Mouse (Mus musculus) layer of hippocampus, adult 8-10 months (tissue): ENCODE measurements around the gene Plekhm1. TPM values are rescaled to one million over a fixed set of nuclear protein-coding genes. Genes with fewer than 3 reads are reported as not detected.
"Not testable (repeated sequence)": the region's sequence is repeated elsewhere in the genome, so short reads cannot be mapped to it uniquely, and the experiment has no call there.

Experiments
- DNase-seq, 2 experiments: peaks; one replicate each; pipeline ENCODE4 v3.0.0; 2022; ENCODE audit warnings: low spot score in 2 of 2
- total RNA-seq, 4 experiments: library from RNA; stranded (reverse); gene quantifications; 2 replicates each; pipeline ENCODE4 v1.2.4; 2022

The Plekhm1 gene
- total RNA-seq, 4 experiments from 2014 or later: 17.9 to 23.4 (median 20.4) TPM

- no peak for DNase-seq
Measured at GRCm38 (mm10) chr11:103340130-103340529, 72.4 kb downstream of the Plekhm1 start.

- DNase-seq: no peak
Measured at GRCm38 (mm10) chr11:103339414-103340119, 72.9 kb downstream of the Plekhm1 start.

GRCm38 (mm10) chr11:103338671-103339070 is 73.8 kb downstream of the Plekhm1 start:
- DNase-seq: no peak

GRCm38 (mm10) chr11:103338119-103338518 is 74.4 kb downstream of the Plekhm1 start:
- no peak for DNase-seq

- no peak for DNase-seq
Measured at GRCm38 (mm10) chr11:103337180-103337579, 75.3 kb downstream of the Plekhm1 start.

- no peak for DNase-seq
Measured at GRCm38 (mm10) chr11:103335561-103335960, 76.9 kb downstream of the Plekhm1 start.

GRCm38 (mm10) chr11:103334925-103335324 is 77.6 kb downstream of the Plekhm1 start:
- DNase-seq: no peak

- DNase-seq: peak; percentile 40
Measured at GRCm38 (mm10) chr11:103333719-103334398, 78.6 kb downstream of the Plekhm1 start.

GRCm38 (mm10) chr11:103332890-103333651 is 79.4 kb downstream of the Plekhm1 start:
- peak in 1 of 2 experiments; percentile 36 for DNase-seq

- peak; percentile 82 to 83 for DNase-seq
Measured at GRCm38 (mm10) chr11:103332186-103332889, 80.1 kb downstream of the Plekhm1 start.

GRCm38 (mm10) chr11:103331502-103332185 is 80.8 kb downstream of the Plekhm1 start:
- DNase-seq: no peak

- DNase-seq: no peak
Measured at GRCm38 (mm10) chr11:103330651-103331319, 81.7 kb downstream of the Plekhm1 start.

- DNase-seq: peak; percentile 53 to 85
Measured at GRCm38 (mm10) chr11:103326950-103327349, 85.5 kb downstream of the Plekhm1 start.

GRCm38 (mm10) chr11:103325172-103325571 is 87.3 kb downstream of the Plekhm1 start:
- peak in 1 of 2 experiments; percentile 70 for DNase-seq

- no peak for DNase-seq
Measured at GRCm38 (mm10) chr11:103324723-103325122, 87.8 kb downstream of the Plekhm1 start.

GRCm38 (mm10) chr11:103322832-103323231 is 89.7 kb downstream of the Plekhm1 start:
- not testable (repeated sequence) for DNase-seq

- DNase-seq: no peak
Measured at GRCm38 (mm10) chr11:103320646-103321045, 91.8 kb downstream of the Plekhm1 start.

- no peak for DNase-seq
Measured at GRCm38 (mm10) chr11:103320196-103320595, 92.3 kb downstream of the Plekhm1 start.

GRCm38 (mm10) chr11:103318042-103318441 is 94.4 kb downstream of the Plekhm1 start:
- no peak for DNase-seq

GRCm38 (mm10) chr11:103315379-103315778 is 97.1 kb downstream of the Plekhm1 start:
- no peak for DNase-seq
